Mouse (Mus musculus): ENCODE results near the gene Tmem29.
"Not testable (repeated sequence)": the region's sequence is repeated elsewhere in the genome, so short reads cannot be mapped to it uniquely, and the experiment has no call there.

DNA sequence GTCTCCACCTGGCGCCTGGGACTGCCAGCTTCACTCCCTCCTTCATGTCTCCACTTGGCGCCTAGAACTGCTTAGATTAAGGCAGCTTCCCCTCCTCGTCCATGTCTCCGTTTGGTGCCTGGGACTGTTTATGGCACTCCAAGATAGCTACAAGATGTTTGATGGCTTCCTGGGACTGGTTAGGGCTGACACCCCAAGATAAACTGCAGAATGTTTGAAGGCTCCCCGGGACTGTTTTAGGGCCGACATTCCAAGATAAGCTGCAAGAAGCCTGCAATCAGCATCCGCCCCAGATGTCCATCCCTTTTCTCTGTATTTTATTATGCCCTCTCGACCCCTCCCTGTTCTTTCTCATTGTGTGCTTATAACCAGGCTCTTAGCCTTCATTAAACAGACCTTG lies 7.9 kb upstream of the Tmem29 start:
- TF ChIP-seq POLR2A (IDR thresholded peaks at IDR 0.05; ENCODE audit: low read depth, low read length); CTCF (IDR thresholded peaks at IDR 0.05; ENCODE audit: extremely low read depth, insufficient read length, insufficient replicate concordance, low read depth, low read length): not testable (repeated sequence)

Measured in small intestine, adult 2 months (tissue).